In genomic region chr11:85720269-85720773, GRCm38 (mm10) we compare ENCODE assay signal across 9 mouse cellular contexts.
DNase-seq lines count a peak whose midpoint lies in the region; ATAC-seq and TF ChIP-seq lines count a peak whose summit lies in the region.
"Had no signal": no experiment of that assay in that cellular context is flagged by ENCODE, and none has a peak within 500 bp of the region (broad histone marks: within the 10 kb centered on the region; RNA-seq: fewer than 3 reads in every experiment).

No protein-coding gene starts in this region.

- no peaks in the 10 kb centered on the region for H3K36me3 ChIP-seq in lung, embryonic 14.5 days (ENCODE audit: insufficient read depth)
- H3K36me3 ChIP-seq in embryonic facial prominence, embryonic 10.5 days (replicated peaks): no peaks in the 10 kb centered on the region
- no peaks in the 10 kb centered on the region for H3K36me3 ChIP-seq in forebrain, embryonic 16.5 days (ENCODE audit: control insufficient read depth, insufficient read depth)

- H3K4me2 ChIP-seq in lung, embryonic 14.5 days: peak overlapping the region; percentile 56
- no peak overlapping the region for H3K4me2 ChIP-seq in forebrain, embryonic 16.5 days (ENCODE audit: low read length)

- H3K27ac ChIP-seq in lung, embryonic 14.5 days (ENCODE audit: low read depth): peak overlapping the region; percentile 96
- H3K27ac ChIP-seq in embryonic facial prominence, embryonic 10.5 days (replicated peaks): peak overlapping the region; percentile 62
- no peak overlapping the region for H3K27ac ChIP-seq in forebrain, embryonic 16.5 days (ENCODE audit: low read length)

- 24% methylated on average over 6 of the region's 6 CpGs for WGBS in lung, embryonic 14.5 days
- 13% methylated on average over 6 of the region's 6 CpGs for WGBS in embryonic facial prominence, embryonic 10.5 days
- WGBS in forebrain, embryonic 16.5 days: 17% methylated on average over 6 of the region's 6 CpGs

- H3K4me1 ChIP-seq in lung, embryonic 14.5 days (ENCODE audit: insufficient read depth): peaks cover 24% of the 10 kb centered on the region
- H3K4me1 ChIP-seq in embryonic facial prominence, embryonic 10.5 days: peaks cover 38% of the 10 kb centered on the region
- H3K4me1 ChIP-seq in forebrain, embryonic 16.5 days (replicated peaks; ENCODE audit: control insufficient read depth, insufficient read depth, low read length): no peaks in the 10 kb centered on the region

- no peak for TF ChIP-seq CTCF in lung, embryonic 14.5 days (IDR thresholded peaks at IDR 0.05; ENCODE audit: low read depth)

- no peaks in the 10 kb centered on the region for H3K9me3 ChIP-seq in lung, embryonic 14.5 days (ENCODE audit: low read depth, low read length)
- H3K9me3 ChIP-seq in embryonic facial prominence, embryonic 10.5 days: no peaks in the 10 kb centered on the region
- H3K9me3 ChIP-seq in forebrain, embryonic 16.5 days (ENCODE audit: control insufficient read depth, low read length): no peaks in the 10 kb centered on the region

- peak overlapping the region; percentile 38; the same call in 1 of the 2 replicates for H3K9ac ChIP-seq in lung, embryonic 14.5 days
- no peak overlapping the region for H3K9ac ChIP-seq in forebrain, embryonic 16.5 days (replicated peaks; ENCODE audit: low read depth, low read length)

- DNase-seq in heart, adult 11 months: peak; percentile 83
- no peak for DNase-seq in heart, postnatal 36 days
- peak; percentile 70 for DNase-seq in lung, embryonic 14.5 days
- no peak for DNase-seq in lung, adult 18-20 months
- peak; percentile 59 for DNase-seq in embryonic facial prominence, embryonic 10.5 days (ENCODE audit: low spot score)
- DNase-seq in Muller cell, postnatal 12 days (ENCODE audit: inconsistent ontology term): no peak

- intact Hi-C loops in heart, postnatal 36 days (cut with DNase I): no loop called here

- ATAC-seq in lung, embryonic 14.5 days (ENCODE audit: insufficient read depth): peak; percentile 63
- 0 out of 2 replicates have a peak, but pooled peaks have one; percentile 25 for ATAC-seq in megakaryocyte-erythroid progenitor cell, adult 5-6 weeks (replicated peaks; ENCODE audit: low FRiP score, low TSS enrichment, poor library complexity, severe bottlenecking)
- ATAC-seq in forebrain, embryonic 16.5 days: no peak
- ATAC-seq: inflammation-experienced regulatory T-cells, adult 6 months had no signal

- H3K4me3 ChIP-seq in lung, embryonic 14.5 days (ENCODE audit: low read depth, low read length): no peak overlapping the region
- H3K4me3 ChIP-seq in embryonic facial prominence, embryonic 10.5 days: no peak overlapping the region
- H3K4me3 ChIP-seq in forebrain, embryonic 16.5 days (replicated peaks; ENCODE audit: low read length): no peak overlapping the region

- H3K27me3 ChIP-seq in lung, embryonic 14.5 days (ENCODE audit: insufficient read depth, low read length): no peaks in the 10 kb centered on the region
- peaks cover 68% of the 10 kb centered on the region for H3K27me3 ChIP-seq in embryonic facial prominence, embryonic 10.5 days (replicated peaks; ENCODE audit: low read depth, poor library complexity, severe bottlenecking)
- H3K27me3 ChIP-seq in forebrain, embryonic 16.5 days (replicated peaks; ENCODE audit: control insufficient read depth, insufficient read depth, low read length): peaks cover 31% of the 10 kb centered on the region

Comparison
In these comparisons a context has a peak if more than half of its experiments do, and no peak if none do; other contexts are left out.
1. DNase-seq: peak in heart, adult 11 months (single experiment), lung, embryonic 14.5 days (single experiment) and embryonic facial prominence, embryonic 10.5 days (single experiment); none in heart, postnatal 36 days (0 of 2), lung, adult 18-20 months (0 of 2) and Muller cell, postnatal 12 days (single experiment).